Mouse (Mus musculus) right cerebral cortex, postnatal 4 days (tissue): ENCODE data around the gene Tmem273.

ENCODE experiments used
- DNase-seq: peaks from one replicate; pipeline ENCODE4 v3.0.0-alpha.2; 2022

Gene Tmem273

DNA sequence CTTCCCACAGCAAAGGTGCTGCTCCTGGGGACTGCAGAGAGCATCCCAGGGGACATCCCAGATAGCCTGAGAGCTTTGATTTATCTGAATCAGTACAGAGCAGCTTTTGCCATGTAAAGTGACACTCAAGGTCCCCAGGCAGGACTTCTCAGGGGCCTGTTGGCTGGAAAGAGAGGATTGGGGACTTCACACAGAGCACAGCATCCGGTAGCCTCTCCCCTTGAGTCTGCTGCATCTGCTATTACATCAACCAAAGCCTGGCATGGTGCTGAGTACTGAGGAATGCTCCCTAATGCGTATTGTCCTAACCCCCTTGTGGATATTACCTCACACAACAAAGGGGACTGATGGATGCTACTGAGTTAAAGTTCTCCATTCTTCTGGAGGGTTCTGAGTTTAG, 75.9 kb downstream of the Tmem273 start:
- no peak for DNase-seq

GRCm38 (mm10) chr14:32865331-32865730, 79.6 kb downstream of the Tmem273 start:
- no peak for DNase-seq
